Mouse (Mus musculus): ENCODE results near the gene Tgfbr3l. TPM values are rescaled to one million over a fixed set of nuclear protein-coding genes. Genes with fewer than 3 reads are reported as not detected.

The Tgfbr3l gene
- 29.8 and 37.7 TPM in 2 replicates for polyA plus RNA-seq (2012; ENCODE audit: low replicate concordance)

DNA sequence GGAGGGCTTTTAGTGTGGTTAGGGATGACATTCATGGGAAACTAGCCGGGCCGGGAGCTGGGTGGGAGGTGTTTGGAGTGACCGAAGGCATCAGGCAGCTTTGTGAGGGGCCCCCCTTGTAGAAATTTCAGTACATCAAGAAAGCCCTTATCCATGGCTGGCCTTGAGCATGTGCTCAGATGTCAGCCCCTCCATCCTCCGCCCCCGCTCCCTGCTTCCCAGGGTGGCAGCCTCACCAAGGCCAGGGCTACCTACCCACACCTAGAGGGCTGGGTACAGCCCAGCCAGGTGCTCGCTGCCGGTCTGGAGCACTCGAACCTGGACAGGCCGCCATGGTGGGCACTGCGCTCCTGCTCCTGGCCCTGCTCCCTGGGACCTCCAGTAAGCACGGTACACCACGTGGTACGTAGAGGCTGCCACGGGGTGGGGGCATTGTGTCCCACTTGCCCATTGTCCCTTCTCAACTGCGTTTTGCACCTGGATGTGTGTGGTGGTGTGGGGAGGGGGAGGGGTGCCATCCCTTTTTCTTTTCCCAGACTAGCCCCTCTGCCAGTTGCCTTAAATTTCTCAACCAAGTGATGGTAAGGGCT lies at the start of gene Tgfbr3l:
Tgfbr3l (plus strand) TSS at position 264 of the 590 bp plus-strand sequence.

DNA sequence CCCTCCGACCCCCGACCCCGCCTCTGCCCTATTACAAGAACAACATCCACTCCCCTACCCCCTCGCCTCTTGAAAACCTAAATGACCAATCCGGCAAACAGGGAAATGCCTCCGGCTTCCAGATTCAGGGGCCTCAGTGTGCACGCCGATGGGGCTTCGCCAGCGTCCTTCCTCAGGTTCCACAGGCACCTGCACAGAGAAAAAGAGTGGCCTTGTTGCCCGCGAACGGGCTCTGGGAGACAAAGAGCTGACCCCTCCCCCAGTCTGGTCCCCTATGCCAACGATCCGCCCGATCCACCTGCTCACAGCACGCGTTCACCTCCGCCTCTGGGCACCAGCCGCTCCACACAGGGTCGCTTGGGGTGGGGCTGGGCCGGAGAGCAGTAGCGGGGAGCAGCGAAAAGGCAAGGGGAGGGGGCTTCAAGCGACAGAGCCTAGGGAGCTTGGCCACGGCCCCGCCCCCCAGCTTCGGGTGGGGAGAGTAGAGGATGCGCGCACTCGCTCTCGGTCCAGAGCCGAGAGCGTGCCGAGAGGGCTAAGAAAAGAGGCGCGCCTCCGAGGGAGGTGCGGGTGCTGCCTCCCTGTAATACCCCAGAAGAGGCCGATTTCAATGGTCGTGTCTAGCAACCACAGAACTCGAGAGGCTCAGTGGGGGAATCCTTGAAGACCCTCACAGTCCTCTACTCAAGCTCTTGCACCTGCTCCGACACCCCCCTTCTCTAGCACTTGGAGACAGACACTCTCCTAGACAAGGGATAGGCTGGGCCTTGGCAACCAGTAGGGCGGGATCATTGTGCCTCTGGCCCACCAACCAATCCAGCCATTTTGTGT lies 31.0 kb upstream of the Tgfbr3l start, which contains the start of gene Prr36:
Prr36 (minus strand) TSS at position 669 of the 831 bp plus-strand sequence.

DNA sequence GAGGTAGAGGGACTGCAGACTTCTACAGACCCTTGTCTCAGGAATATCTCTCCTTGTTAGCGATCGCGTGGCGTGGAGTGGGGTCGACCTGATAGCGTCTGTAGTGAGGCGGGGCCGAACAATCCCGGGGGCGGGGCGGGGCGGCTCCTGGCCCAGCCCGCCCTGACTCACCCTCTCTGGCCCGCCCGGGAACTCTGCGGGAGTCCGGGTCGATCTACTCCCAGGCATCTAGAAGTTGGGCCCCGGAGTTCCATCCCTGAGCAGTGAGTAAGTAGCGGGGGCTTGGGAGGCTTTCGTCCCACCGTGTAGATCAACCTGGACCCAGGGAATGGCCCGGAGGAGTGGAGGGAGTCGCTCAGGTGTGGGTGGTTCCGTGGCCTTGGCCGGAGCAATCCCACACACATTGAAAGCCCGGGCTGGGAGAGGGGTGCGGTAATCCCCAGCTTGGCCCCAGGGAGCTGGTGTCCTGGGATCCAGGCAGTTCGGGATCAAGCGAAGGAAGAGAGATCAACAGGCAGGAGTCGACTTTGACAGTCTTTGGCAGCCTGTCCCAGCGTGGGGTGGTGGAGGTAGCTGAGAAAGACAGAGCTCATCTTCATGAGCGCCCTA lies 21.2 kb upstream of the Tgfbr3l start, which contains the start of gene Lrrc8e:
Lrrc8e (plus strand) TSS at position 89 of the 609 bp plus-strand sequence.

DNA sequence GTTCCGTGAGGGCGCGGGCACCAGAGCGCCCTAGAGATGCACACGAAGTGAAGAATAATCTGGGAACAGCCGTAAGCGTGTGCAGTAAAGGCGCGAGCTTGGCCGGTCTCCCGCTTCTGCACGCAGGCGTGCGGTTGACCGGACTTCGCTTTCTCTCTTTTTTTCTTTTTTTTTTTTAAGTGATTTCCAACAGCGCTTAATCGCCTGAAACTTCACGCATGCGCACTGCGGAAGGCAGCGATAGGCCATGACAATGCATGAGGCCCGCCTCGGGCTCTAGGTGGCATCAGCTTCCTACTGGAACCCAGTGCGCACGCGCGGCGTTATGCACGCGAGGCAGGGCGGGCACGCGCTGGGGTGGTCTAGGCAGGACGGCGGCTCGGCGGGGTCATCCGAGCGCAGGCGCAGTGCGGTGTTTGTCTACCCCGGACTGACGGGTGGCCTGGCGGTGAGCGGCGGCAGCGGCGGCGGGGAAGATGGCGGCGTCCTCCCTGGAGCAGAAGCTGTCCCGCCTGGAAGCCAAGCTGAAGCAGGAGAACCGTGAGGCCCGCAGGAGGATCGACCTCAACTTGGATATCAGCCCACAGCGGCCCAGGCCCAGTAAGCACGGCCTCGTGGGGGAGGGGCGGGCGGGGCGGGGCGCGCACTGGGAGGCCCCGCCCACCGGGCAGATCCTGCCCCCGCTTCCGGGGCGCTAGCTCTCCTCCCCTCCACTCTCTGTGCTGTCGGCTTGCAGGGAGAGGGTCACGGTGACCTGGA lies 9.4 kb upstream of the Tgfbr3l start, which contains the start of the genes Map2k7 and Gm49320:
Map2k7 (plus strand) TSS at position 307 of the 759 bp plus-strand sequence.
Gm49320 (plus strand) TSS at position 432 of the 759 bp plus-strand sequence.

DNA sequence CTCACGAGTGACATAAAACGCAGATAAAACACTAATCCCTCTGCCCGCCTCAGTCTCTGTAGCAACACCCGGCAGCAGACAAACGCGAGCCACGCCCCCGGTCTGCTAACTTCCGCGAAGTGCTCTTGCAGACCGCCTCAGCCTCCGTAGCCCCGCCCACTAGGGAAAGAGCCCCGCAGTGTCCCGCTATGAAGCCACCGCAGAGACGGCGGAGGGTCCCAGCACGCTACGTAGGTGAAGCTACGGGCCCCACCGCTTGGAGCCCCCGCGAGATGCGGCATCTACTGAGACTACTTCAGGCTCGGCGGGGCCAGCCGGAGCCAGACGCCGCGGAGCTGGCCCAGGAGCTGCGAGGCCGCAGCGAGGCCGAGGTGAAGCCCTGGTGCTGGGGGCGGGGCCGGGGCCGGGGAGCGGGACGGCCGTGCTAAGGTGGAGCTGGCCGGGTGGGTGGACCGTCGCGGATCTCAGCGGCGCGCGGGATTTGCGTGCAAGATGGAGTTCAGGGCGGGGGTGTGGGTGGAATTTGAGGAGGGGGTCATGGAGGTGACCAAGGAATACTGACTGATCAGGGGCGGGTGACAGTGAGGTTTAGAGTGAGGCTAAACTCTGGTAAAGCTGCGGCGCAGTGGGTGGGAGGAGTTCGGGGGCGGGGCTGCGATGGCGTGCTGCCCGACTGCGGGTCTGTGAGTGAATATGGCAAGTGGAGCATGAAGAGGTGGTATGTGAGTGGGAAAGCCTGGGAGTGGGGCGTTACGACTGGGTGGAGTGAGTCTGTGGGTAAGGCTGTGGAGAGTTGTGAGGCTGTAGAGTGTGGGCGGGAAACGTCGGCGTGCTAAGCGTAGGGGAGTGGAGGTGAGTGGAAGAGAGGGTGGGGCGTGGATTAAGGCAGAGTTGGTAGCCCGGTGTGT lies 5.2 kb downstream of the Tgfbr3l start, which contains the start of gene Snapc2:
Snapc2 (plus strand) TSS at position 147 of the 908 bp plus-strand sequence.

DNA sequence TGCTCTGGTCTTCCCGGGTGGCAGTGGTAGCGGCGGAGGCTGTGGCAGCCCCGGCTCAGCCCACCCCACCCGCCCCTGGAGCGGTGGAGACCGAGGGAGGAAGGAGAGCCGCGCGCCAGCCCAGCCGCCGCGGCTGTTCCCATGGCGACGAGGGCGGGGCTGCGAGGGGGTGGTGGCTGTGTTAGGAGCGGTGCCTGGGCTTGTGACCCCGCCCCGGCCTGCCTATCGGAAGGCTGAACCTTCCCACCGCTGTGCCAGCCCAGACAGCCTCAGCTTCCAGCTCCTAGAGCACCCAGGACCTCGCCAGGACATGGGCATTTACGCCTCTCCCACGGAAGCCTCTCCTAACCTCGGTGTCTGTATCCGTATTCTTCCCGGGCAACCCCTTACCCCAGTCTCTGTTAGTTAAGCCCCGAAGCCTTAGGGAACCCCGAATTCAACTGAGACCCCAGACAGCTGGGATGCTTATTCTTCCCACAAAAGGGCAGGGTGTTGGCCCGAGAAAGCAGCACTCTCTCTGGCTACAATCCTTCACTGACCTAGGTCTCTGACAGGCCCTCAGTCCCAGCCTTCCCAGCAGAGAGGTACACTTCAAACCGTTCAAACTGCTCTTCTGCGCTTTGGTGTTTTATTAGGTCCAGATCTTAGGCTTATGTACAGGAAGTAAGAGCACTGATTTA lies 11.3 kb downstream of the Tgfbr3l start, which contains the start of gene Ctxn1:
Ctxn1 (minus strand) TSS at position 150 of the 680 bp plus-strand sequence.

DNA sequence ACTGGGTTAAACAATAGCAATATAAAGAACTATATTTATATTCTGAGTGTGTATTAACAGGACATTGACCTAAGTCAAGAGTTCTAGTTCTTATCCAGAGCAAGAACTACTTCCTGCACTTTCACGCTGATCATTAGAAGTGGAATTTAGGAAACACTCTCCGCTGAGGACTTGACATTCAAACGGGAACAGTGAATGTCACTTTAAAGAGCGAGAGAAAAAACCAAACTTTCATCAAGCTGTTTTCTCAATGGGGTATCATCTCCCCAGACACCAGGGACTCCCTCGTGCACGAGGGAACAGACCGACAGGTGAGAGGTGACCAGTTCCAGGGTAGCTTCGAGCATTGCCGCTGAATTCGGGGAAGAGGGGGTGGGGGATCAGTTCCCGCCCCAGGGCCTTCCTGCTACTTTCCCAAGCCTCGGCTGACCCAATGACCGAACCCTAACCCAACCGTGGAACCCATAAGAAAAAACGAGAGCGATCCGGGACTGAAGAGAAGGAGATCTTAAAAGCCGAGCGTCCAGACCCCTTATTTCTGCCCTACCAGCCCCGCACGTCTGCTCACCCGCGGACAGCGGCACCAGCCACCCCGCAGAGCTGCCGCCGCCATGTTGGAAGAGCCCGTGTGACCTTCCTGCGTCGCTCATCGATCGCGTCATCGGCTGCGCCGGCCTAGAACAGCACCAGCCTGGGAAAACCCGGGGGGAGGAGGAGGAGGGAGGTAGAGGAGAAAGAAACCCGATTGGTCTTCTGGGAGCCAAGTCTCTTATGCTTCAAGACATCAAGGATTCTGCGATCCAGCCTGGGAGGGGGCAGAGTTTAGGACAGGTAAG lies 27.5 kb downstream of the Tgfbr3l start, which contains the start of gene Timm44:
Timm44 (minus strand) TSS at position 639 of the 836 bp plus-strand sequence.

Other genes with a start within 250 kb of the Tgfbr3l start
- gene Cd209f, start 142.4 kb upstream of the Tgfbr3l start, polyA plus RNA-seq (2012; ENCODE audit: low replicate concordance): not detected in 2 replicates
- not detected in 2 replicates for gene Cd209g, start 114.1 kb upstream of the Tgfbr3l start, polyA plus RNA-seq (2012; ENCODE audit: low replicate concordance)
- gene Evi5l, start 81.6 kb upstream of the Tgfbr3l start, polyA plus RNA-seq (2012; ENCODE audit: low replicate concordance): 4.8 and 11.4 TPM in 2 replicates
- 0.11 and 0.14 TPM in 2 replicates for gene Prr36, start 30.8 kb upstream of the Tgfbr3l start, polyA plus RNA-seq (2012; ENCODE audit: low replicate concordance)
- 0.43 TPM in 1 of 2 replicates, not detected in the other for gene Lrrc8e, start 21.4 kb upstream of the Tgfbr3l start, polyA plus RNA-seq (2012; ENCODE audit: low replicate concordance)
- 181 and 201 TPM in 2 replicates for gene Map2k7, start 9.5 kb upstream of the Tgfbr3l start, polyA plus RNA-seq (2012; ENCODE audit: low replicate concordance)
- 1.9 and 10.4 TPM in 2 replicates for gene Gm49320, start 9.3 kb upstream of the Tgfbr3l start, polyA plus RNA-seq (2012; ENCODE audit: low replicate concordance)
- 50.7 and 77.7 TPM in 2 replicates for gene Snapc2, start 4.9 kb downstream of the Tgfbr3l start, polyA plus RNA-seq (2012; ENCODE audit: low replicate concordance)
- 1.4 and 2.2 TPM in 2 replicates for gene Ctxn1, start 11.1 kb downstream of the Tgfbr3l start, polyA plus RNA-seq (2012; ENCODE audit: low replicate concordance)
- 47.7 and 54.9 TPM in 2 replicates for gene Timm44, start 27.7 kb downstream of the Tgfbr3l start, polyA plus RNA-seq (2012; ENCODE audit: low replicate concordance)
- 1.2 and 2.2 TPM in 2 replicates for gene Ccl25, start 77.0 kb downstream of the Tgfbr3l start, polyA plus RNA-seq (2012; ENCODE audit: low replicate concordance)
- gene Elavl1, start 77.2 kb downstream of the Tgfbr3l start, polyA plus RNA-seq (2012; ENCODE audit: low replicate concordance): 35.7 and 60.1 TPM in 2 replicates
- 0.03 and 0.57 TPM in 2 replicates for gene Cers4, start 244.8 kb downstream of the Tgfbr3l start, polyA plus RNA-seq (2012; ENCODE audit: low replicate concordance)